Mouse (Mus musculus): ENCODE measurements around the gene BC028528.
A peak's percentile ranks its signal among the peaks of the same experiment; 100 is the strongest.

DNA sequence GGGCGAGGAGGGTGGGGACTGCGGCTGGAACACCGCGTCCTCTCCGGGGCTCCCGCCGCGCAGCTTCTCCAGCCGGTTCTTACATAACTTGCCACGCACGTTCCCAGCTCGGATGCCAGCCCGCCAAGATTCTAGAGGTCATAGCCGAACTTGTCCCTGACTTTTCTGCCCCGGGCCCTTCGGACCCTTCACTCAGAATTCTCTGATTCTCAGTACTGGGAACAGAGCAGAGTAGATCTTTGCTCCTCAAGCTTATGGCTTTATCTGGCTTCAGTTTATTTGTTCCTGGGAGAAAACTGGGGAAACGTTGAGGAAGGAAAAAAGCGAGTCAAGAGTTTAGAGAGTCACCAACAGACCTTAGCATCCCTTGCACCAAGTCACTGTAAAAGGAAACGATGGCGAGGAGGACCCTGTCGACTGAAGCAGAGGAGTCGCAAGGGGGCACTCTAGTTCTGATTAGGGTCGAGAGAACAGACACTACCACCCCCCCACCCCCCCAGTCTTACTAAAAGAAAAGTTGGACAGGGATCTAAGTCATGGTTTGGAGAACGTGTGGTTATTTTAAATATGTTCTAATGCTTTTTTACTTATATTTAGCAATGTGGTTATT lies 8.9 kb downstream of the BC028528 start:
- TF ChIP-seq POLR2A (IDR thresholded peaks at IDR 0.05; ENCODE audit: low read depth, low read length) (no peak), CTCF (conservative IDR thresholded peaks at IDR 0.05; ENCODE audit: insufficient read depth, insufficient read length, low read depth, low read length) (peak; percentile 64)
